ENCODE assay signal across 35 mouse cellular contexts in the genomic region with DNA sequence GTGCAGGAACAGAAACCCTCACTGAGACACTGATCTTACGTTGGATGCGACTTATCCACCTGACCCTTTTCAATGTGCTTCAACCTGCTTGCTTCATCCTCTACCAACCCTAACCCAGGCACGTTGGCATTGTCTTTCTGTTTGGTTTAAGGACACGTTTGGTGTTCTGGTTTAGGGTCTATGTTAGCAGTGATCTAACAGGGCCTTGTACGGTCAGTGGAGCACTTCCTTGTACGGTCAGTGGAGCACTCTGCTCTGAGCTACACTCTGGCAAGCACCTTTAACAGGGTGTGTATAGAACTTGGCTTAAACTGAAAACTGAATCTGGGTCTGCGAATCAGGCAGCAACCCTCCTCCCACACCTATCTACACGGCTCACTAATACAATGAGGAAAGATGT. TPM values are rescaled to one million over a fixed set of nuclear protein-coding genes. Genes with fewer than 3 reads are reported as not detected.
A peak's percentile ranks its signal among the peaks of the same experiment; 100 is the strongest.
DNase-seq lines count a peak whose midpoint lies in the region; ATAC-seq and TF ChIP-seq lines count a peak whose summit lies in the region.
"Had no signal": no experiment of that assay in that cellular context is flagged by ENCODE, and none has a peak within 500 bp of the region (broad histone marks: within the 10 kb centered on the region; RNA-seq: fewer than 3 reads in every experiment).

No protein-coding gene starts in this region.

- no peak overlapping the region for H3K4me2 ChIP-seq in heart, postnatal 0 days (ENCODE audit: low read depth, low read length)
- H3K4me2 ChIP-seq: embryonic facial prominence, embryonic 13.5 days; forebrain, embryonic 12.5 days; forebrain, embryonic 15.5 days; heart, embryonic 12.5 days; hindbrain, embryonic 14.5 days had no signal

- TF ChIP-seq CTCF in heart, postnatal 0 days (IDR thresholded peaks at IDR 0.05; ENCODE audit: low read depth): no peak

- H3K9me3 ChIP-seq in heart, postnatal 0 days (replicated peaks; ENCODE audit: control insufficient read depth, low read length): no peaks in the 10 kb centered on the region
- H3K9me3 ChIP-seq: embryonic facial prominence, embryonic 10.5 days; embryonic facial prominence, embryonic 13.5 days; forebrain, embryonic 12.5 days; forebrain, embryonic 15.5 days; heart, embryonic 12.5 days had no signal

- ATAC-seq in CD4-positive, CD25-positive, alpha-beta regulatory T cell, adult 4 months: no peak
- no peak for ATAC-seq in heart, postnatal 0 days (ENCODE audit: insufficient read depth, low read depth)
- ATAC-seq: activated CD4-positive, CD25-positive, alpha-beta regulatory T cell, adult 4 months; forebrain, embryonic 15.5 days; hindbrain, postnatal 0 days; intestine, postnatal 0 days had no signal

- H3K27me3 ChIP-seq in heart, postnatal 0 days (ENCODE audit: control insufficient read depth, insufficient read depth, low read length): no peaks in the 10 kb centered on the region
- H3K27me3 ChIP-seq: embryonic facial prominence, embryonic 13.5 days; forebrain, embryonic 12.5 days; forebrain, embryonic 15.5 days; heart, embryonic 12.5 days had no signal

- no peak overlapping the region for H3K9ac ChIP-seq in heart, postnatal 0 days (replicated peaks; ENCODE audit: low read depth, low read length)
- H3K9ac ChIP-seq: embryonic facial prominence, embryonic 13.5 days; forebrain, embryonic 12.5 days; forebrain, embryonic 15.5 days; heart, embryonic 12.5 days; hindbrain, embryonic 14.5 days had no signal

- WGBS in heart, postnatal 0 days: 90% methylated on average over 8 of the region's 8 CpGs

- H3K36me3 ChIP-seq in heart, postnatal 0 days (replicated peaks; ENCODE audit: control insufficient read depth, insufficient read depth, low read length): peaks cover 78% of the 10 kb centered on the region

- intact Hi-C loops in left cerebral cortex, postnatal 4 days (cut with DNase I): no loop called here

- no peaks in the 10 kb centered on the region for H3K4me1 ChIP-seq in heart, postnatal 0 days (ENCODE audit: control insufficient read depth, insufficient read depth)
- H3K4me1 ChIP-seq: forebrain, embryonic 12.5 days; forebrain, embryonic 15.5 days; heart, embryonic 12.5 days had no signal

- no peak overlapping the region for H3K4me3 ChIP-seq in heart, postnatal 0 days (ENCODE audit: low read depth, low read length)
- H3K4me3 ChIP-seq: embryonic facial prominence, embryonic 10.5 days; embryonic facial prominence, embryonic 13.5 days; erythroblast, embryonic 14.5 days; forebrain, embryonic 12.5 days; forebrain, embryonic 15.5 days; heart, embryonic 12.5 days had no signal

- peak; percentile 45 for DNase-seq in CD4-positive, CD25-positive, alpha-beta regulatory T cell, adult 2 months (ENCODE audit: low read depth, low spot score)
- no peak for DNase-seq in heart, postnatal 0 days (ENCODE audit: low spot score)
- DNase-seq in heart, adult 9 months (ENCODE audit: low spot score in 2 of 2): no peak
- peak; percentile 20 for DNase-seq in CD4-positive helper T cell, adult 2 months (ENCODE audit: low read depth, low spot score)
- DNase-seq in left cerebral cortex, postnatal 4 days: no peak
- DNase-seq: cerebellum, adult 11-12 months; cerebellum, adult 8-10 months; cerebellum, postnatal 10 days; cerebellum, postnatal 36 days; embryo, embryonic 11 days; gastrocnemius, postnatal 10 days; gastrocnemius, postnatal 36 days had no signal

- no peak for TF ChIP-seq EP300 in heart, postnatal 0 days (IDR thresholded peaks at IDR 0.05; ENCODE audit: low read depth)

- H3K27ac ChIP-seq in heart, postnatal 0 days (ENCODE audit: low read depth): peak overlapping the region; percentile 76
- H3K27ac ChIP-seq: embryonic facial prominence, embryonic 10.5 days; embryonic facial prominence, embryonic 13.5 days; forebrain, embryonic 12.5 days; forebrain, embryonic 15.5 days; hindbrain, embryonic 14.5 days; hindbrain, postnatal 0 days had no signal

RNA-seq across cellular contexts. Expression of gene Myrfl, which starts 18.6 kb away (rescaled TPM):
- under 1 TPM in 1 of 2 experiments, not detected in 1; 0.09 TPM for polyA plus RNA-seq in CD4-positive, CD25-positive, alpha-beta regulatory T cell, adult 4 months (2017; shearing (Covaris generic))
- total RNA-seq in heart, postnatal 0 days (2014; rRNA removed; ENCODE audit: low replicate concordance): 0.39 TPM in 1 of 2 replicates, not detected in the other
- polyA plus RNA-seq in heart, postnatal 0 days (2015; fragmentation: Nextera tagmentation; extraction: Ambion mirVana): 0.18 and 0.23 TPM in 2 replicates
- under 1 TPM; 0.14 to 0.20 TPM for total RNA-seq in left cerebral cortex, postnatal 4 days (2021)
- total RNA-seq: granulocyte monocyte progenitor cell, adult 5-6 weeks; hindbrain, postnatal 0 days had no signal
- polyA plus RNA-seq: activated CD4-positive, CD25-positive, alpha-beta regulatory T cell, adult 4 months; erythroblast, embryonic 14.5 days; hindbrain, embryonic 14.5 days had no signal

RNA-seq across cellular contexts. Expression of gene Rab3ip, which starts 35.3 kb away (rescaled TPM):
- 10 to 100 TPM; 12.1 to 15.9 TPM for polyA plus RNA-seq in CD4-positive, CD25-positive, alpha-beta regulatory T cell, adult 4 months (2017; shearing (Covaris generic))
- 98.2 and 123 TPM in 2 replicates for total RNA-seq in heart, postnatal 0 days (2014; rRNA removed; ENCODE audit: low replicate concordance)
- polyA plus RNA-seq in heart, postnatal 0 days (2015; fragmentation: Nextera tagmentation; extraction: Ambion mirVana): 70.9 and 78.4 TPM in 2 replicates
- 10 to 100 TPM; 41.2 to 42.9 TPM for total RNA-seq in left cerebral cortex, postnatal 4 days (2021)

RNA-seq across cellular contexts. Expression of gene Gm10271, which starts 57.1 kb away (rescaled TPM):
- not detected for polyA plus RNA-seq in CD4-positive, CD25-positive, alpha-beta regulatory T cell, adult 4 months (2017; shearing (Covaris generic))
- not detected in 2 replicates for total RNA-seq in heart, postnatal 0 days (2014; rRNA removed; ENCODE audit: low replicate concordance)
- not detected in 2 replicates for polyA plus RNA-seq in heart, postnatal 0 days (2015; fragmentation: Nextera tagmentation; extraction: Ambion mirVana)
- not detected for total RNA-seq in left cerebral cortex, postnatal 4 days (2021)
- total RNA-seq: adrenal gland, adult 8-10 months; adrenal gland, postnatal 25 days; ES-E14; gastrocnemius, adult 18-20 months; gastrocnemius, postnatal 10 days; gastrocnemius, postnatal 36 days; granulocyte monocyte progenitor cell, adult 5-6 weeks; heart, adult 8-10 months; heart, postnatal 10 days; heart, postnatal 4 days; hindbrain, postnatal 0 days had no signal
- polyA plus RNA-seq: activated CD4-positive, CD25-positive, alpha-beta regulatory T cell, adult 4 months; brain, embryonic 14.5 days; cortical plate, adult 2 months; embryonic facial prominence, embryonic 10.5 days; embryonic facial prominence, embryonic 13.5 days; erythroblast, embryonic 14.5 days; forebrain, embryonic 12.5 days; forebrain, embryonic 15.5 days; heart, embryonic 12.5 days; hindbrain, embryonic 11.5 days; hindbrain, embryonic 14.5 days; hindbrain, postnatal 0 days; intestine, embryonic 14.5 days; intestine, postnatal 0 days had no signal

Comparison
In these comparisons a context has a peak if more than half of its experiments do, and no peak if none do; other contexts are left out.
1. DNase-seq: peak in CD4-positive, CD25-positive, alpha-beta regulatory T cell, adult 2 months (single experiment) and CD4-positive helper T cell, adult 2 months (single experiment); none in heart, postnatal 0 days (single experiment), heart, adult 9 months (0 of 2) and left cerebral cortex, postnatal 4 days (single experiment).